Comparison of ENCODE assay signal across 11 mouse cellular contexts in the genomic region with DNA sequence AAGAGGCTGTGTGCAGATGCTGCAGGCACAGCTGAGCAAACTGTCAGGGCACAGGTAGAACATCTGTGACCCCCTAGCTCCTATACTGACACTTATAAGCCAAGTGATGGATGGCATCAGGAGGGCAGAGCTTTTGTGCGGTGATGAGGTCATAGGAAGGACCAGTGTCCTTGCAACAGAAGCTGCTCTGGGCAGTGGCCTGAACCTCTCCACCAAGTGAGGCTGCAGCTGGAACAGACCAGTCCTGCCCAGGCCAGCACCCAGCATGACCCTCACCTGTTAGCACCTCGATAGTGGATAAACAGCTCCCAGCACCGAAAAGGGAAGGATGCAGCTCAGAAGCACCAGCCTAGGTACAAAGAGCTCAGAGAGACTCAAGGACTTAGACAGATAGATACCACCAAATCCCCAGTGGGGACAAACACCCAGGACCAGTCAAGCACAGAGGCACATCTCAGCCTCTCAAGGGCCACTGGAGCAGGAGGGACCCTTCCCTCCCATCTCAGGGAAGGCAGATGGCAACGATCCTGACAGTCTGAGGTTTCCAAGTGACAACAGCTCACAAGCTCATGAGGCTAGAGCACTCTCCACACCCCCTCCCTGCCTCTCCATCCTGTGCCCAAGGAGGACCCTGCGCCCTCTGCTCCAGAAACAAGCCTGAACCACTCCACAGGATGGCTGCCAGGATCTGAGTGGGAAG. TPM values are rescaled to one million over a fixed set of nuclear protein-coding genes. Genes with fewer than 3 reads are reported as not detected.
DNase-seq lines count a peak whose midpoint lies in the region; ATAC-seq and TF ChIP-seq lines count a peak whose summit lies in the region.
"Had no signal": no experiment of that assay in that cellular context is flagged by ENCODE, and none has a peak within 500 bp of the region (broad histone marks: within the 10 kb centered on the region; RNA-seq: fewer than 3 reads in every experiment).

No protein-coding gene starts in this region.

- ATAC-seq in cerebellum, adult (ENCODE audit: insufficient number of reproducible peaks, low FRiP score, low TSS enrichment): no peak
- no peak for ATAC-seq in kidney, embryonic 16.5 days (ENCODE audit: low FRiP score, low TSS enrichment)
- ATAC-seq in heart, postnatal 0 days (ENCODE audit: insufficient read depth, low read depth): no peak
- ATAC-seq in midbrain, postnatal 0 days (ENCODE audit: low FRiP score): no peak

- no peaks in the 10 kb centered on the region for H3K27me3 ChIP-seq in kidney, embryonic 16.5 days (ENCODE audit: insufficient read depth, low read length)
- H3K27me3 ChIP-seq in heart, postnatal 0 days (ENCODE audit: control insufficient read depth, insufficient read depth, low read length): no peaks in the 10 kb centered on the region
- no peaks in the 10 kb centered on the region for H3K27me3 ChIP-seq in midbrain, postnatal 0 days (ENCODE audit: insufficient read depth, low read length)

- no peaks in the 10 kb centered on the region for H3K36me3 ChIP-seq in kidney, embryonic 16.5 days (ENCODE audit: insufficient read depth, low read length)
- no peaks in the 10 kb centered on the region for H3K36me3 ChIP-seq in heart, postnatal 0 days (replicated peaks; ENCODE audit: control insufficient read depth, insufficient read depth, low read length)
- no peaks in the 10 kb centered on the region for H3K36me3 ChIP-seq in midbrain, postnatal 0 days (ENCODE audit: insufficient read depth, low read length)

- H3K4me3 ChIP-seq in kidney, embryonic 16.5 days (ENCODE audit: low read length): no peak overlapping the region
- no peak overlapping the region for H3K4me3 ChIP-seq in heart, postnatal 0 days (ENCODE audit: low read depth, low read length)
- H3K4me3 ChIP-seq in midbrain, postnatal 0 days (ENCODE audit: low read depth, low read length): no peak overlapping the region
- H3K4me3 ChIP-seq: erythroblast, embryonic 14.5 days had no signal

- no peak overlapping the region for H3K9ac ChIP-seq in kidney, embryonic 16.5 days (replicated peaks; ENCODE audit: low read length)
- no peak overlapping the region for H3K9ac ChIP-seq in heart, postnatal 0 days (replicated peaks; ENCODE audit: low read depth, low read length)
- H3K9ac ChIP-seq in midbrain, postnatal 0 days (replicated peaks; ENCODE audit: low read length, poor library complexity, severe bottlenecking): peak overlapping the region; percentile 46; the same call in 1 of the 2 replicates

- peak; percentile 43 for DNase-seq in cerebellum, adult 11-12 months
- no peak for DNase-seq in kidney, postnatal 36 days
- no peak for DNase-seq in heart, postnatal 0 days (ENCODE audit: low spot score)
- DNase-seq in midbrain, postnatal 0 days (ENCODE audit: low spot score): peak; percentile 59
- DNase-seq in spleen, postnatal 14 days (ENCODE audit: low spot score in 2 of 2): no peak
- DNase-seq in retina, embryonic 14.5 days (ENCODE audit: low spot score): no peak
- DNase-seq: lung, adult 2 months; right cerebral cortex, postnatal 25 days had no signal

- no peaks in the 10 kb centered on the region for H3K9me3 ChIP-seq in kidney, embryonic 16.5 days (ENCODE audit: low read length)
- H3K9me3 ChIP-seq in heart, postnatal 0 days (replicated peaks; ENCODE audit: control insufficient read depth, low read length): no peaks in the 10 kb centered on the region
- H3K9me3 ChIP-seq in midbrain, postnatal 0 days (ENCODE audit: low read length): no peaks in the 10 kb centered on the region

- TF ChIP-seq EP300 in heart, postnatal 0 days (IDR thresholded peaks at IDR 0.05; ENCODE audit: low read depth): no peak

- H3K27ac ChIP-seq in kidney, embryonic 16.5 days (ENCODE audit: low read length): peak overlapping the region; percentile 23; the same call in 1 of the 2 replicates
- peak overlapping the region; percentile 40 for H3K27ac ChIP-seq in heart, postnatal 0 days (ENCODE audit: low read depth)
- H3K27ac ChIP-seq in midbrain, postnatal 0 days (ENCODE audit: low read depth, low read length): no peak overlapping the region; the same call in 1 of the 2 replicates

- no peak for TF ChIP-seq CTCF in heart, postnatal 0 days (IDR thresholded peaks at IDR 0.05; ENCODE audit: low read depth)
- no peak for TF ChIP-seq CTCF in midbrain, postnatal 0 days (IDR thresholded peaks at IDR 0.05)

- no peak overlapping the region for H3K4me2 ChIP-seq in kidney, embryonic 16.5 days (replicated peaks; ENCODE audit: low read depth, low read length)
- no peak overlapping the region for H3K4me2 ChIP-seq in heart, postnatal 0 days (ENCODE audit: low read depth, low read length)
- H3K4me2 ChIP-seq in midbrain, postnatal 0 days (ENCODE audit: low read depth, low read length, poor library complexity, severe bottlenecking): no peak overlapping the region

- 53% methylated on average over 5 of the region's 5 CpGs for WGBS in kidney, embryonic 16.5 days
- WGBS in heart, postnatal 0 days: 46% methylated on average over 5 of the region's 5 CpGs
- 65% methylated on average over 5 of the region's 5 CpGs for WGBS in midbrain, postnatal 0 days

- H3K4me1 ChIP-seq in kidney, embryonic 16.5 days (ENCODE audit: insufficient read depth, low read length): peaks cover 79% of the 10 kb centered on the region
- H3K4me1 ChIP-seq in heart, postnatal 0 days (ENCODE audit: control insufficient read depth, insufficient read depth): peaks cover 68% of the 10 kb centered on the region
- H3K4me1 ChIP-seq in midbrain, postnatal 0 days (ENCODE audit: insufficient read depth, low read length): peaks cover 46% of the 10 kb centered on the region

RNA-seq across cellular contexts. Expression of a gene that starts 42.6 kb away (rescaled TPM):
- 25.9 and 27.5 TPM in 2 replicates for polyA plus RNA-seq in kidney, embryonic 16.5 days (2015; fragmentation: Nextera tagmentation; extraction: Ambion mirVana)
- 21.6 and 73.8 TPM in 2 replicates for total RNA-seq in heart, postnatal 0 days (2014; rRNA removed; ENCODE audit: low replicate concordance)
- 14.3 and 15.5 TPM in 2 replicates for polyA plus RNA-seq in heart, postnatal 0 days (2015; fragmentation: Nextera tagmentation; extraction: Ambion mirVana)
- total RNA-seq in midbrain, postnatal 0 days (2014; rRNA removed): 22.8 and 37.8 TPM in 2 replicates
- 15.5 and 17.8 TPM in 2 replicates for polyA plus RNA-seq in midbrain, postnatal 0 days (2015; fragmentation: Nextera tagmentation; extraction: Ambion mirVana)

Comparison
In these comparisons a context has a peak if more than half of its experiments do, and no peak if none do; other contexts are left out.
1. DNase-seq: peak in cerebellum, adult 11-12 months (single experiment) and midbrain, postnatal 0 days (single experiment); none in kidney, postnatal 36 days (0 of 2), heart, postnatal 0 days (single experiment), spleen, postnatal 14 days (0 of 2) and retina, embryonic 14.5 days (single experiment).